Mouse (Mus musculus): Measurements from ENCODE around the gene Fam83g. TPM values are rescaled to one million over a fixed set of nuclear protein-coding genes. Genes with fewer than 3 reads are reported as not detected.
A peak's percentile ranks its signal among the peaks of the same experiment; 100 is the strongest.

Fam83g gene
- polyA plus RNA-seq, 1 experiment from 2014 or later, result 3.2 TPM

GRCm38 (mm10) chr11:61675332-61675731, 8.6 kb upstream of the Fam83g start:
- Histone ChIP-seq H3K9ac (replicated peaks; ENCODE audit: low read depth, low read length) (no peak overlapping the region), H3K4me2 (replicated peaks; ENCODE audit: low read depth, low read length) (no peak overlapping the region), H3K9me3 (ENCODE audit: control insufficient read depth, low read depth, low read length) (no peaks in the 10 kb centered on the region), H3K4me3 (ENCODE audit: low read depth, low read length) (no peak overlapping the region), H3K27me3 (ENCODE audit: control insufficient read depth, insufficient read depth, low read length) (no peaks in the 10 kb centered on the region), H3K36me3 (ENCODE audit: control insufficient read depth, insufficient read depth, low read length) (no peaks in the 10 kb centered on the region), H3K27ac (ENCODE audit: low read length) (no peak overlapping the region), H3K4me1 (ENCODE audit: control insufficient read depth, insufficient read depth, low read length) (peaks cover 9% of the 10 kb centered on the region)
- WGBS, result 34% methylated on average over 2 of the region's 2 CpGs
- no peak; the same call in 1 of the 2 replicates for ATAC-seq (ENCODE audit: insufficient number of reproducible peaks, insufficient read depth, low FRiP score, low read depth)

- H3K9ac ChIP-seq (replicated peaks; ENCODE audit: low read depth, low read length), result no peak overlapping the region
- H3K27ac ChIP-seq (ENCODE audit: low read length), result no peak overlapping the region
- no peak overlapping the region for H3K4me2 ChIP-seq (replicated peaks; ENCODE audit: low read depth, low read length)
Observed at GRCm38 (mm10) chr11:61676216-61676854, 7.6 kb upstream of the Fam83g start.

GRCm38 (mm10) chr11:61677709-61678108, 6.2 kb upstream of the Fam83g start:
- WGBS, result 86% methylated on average over 4 of the region's 4 CpGs
- Histone ChIP-seq H3K27me3 (ENCODE audit: control insufficient read depth, insufficient read depth, low read length) (no peaks in the 10 kb centered on the region), H3K9ac (replicated peaks; ENCODE audit: low read depth, low read length) (no peak overlapping the region), H3K27ac (ENCODE audit: low read length) (no peak overlapping the region), H3K9me3 (ENCODE audit: control insufficient read depth, low read depth, low read length) (no peaks in the 10 kb centered on the region), H3K4me1 (ENCODE audit: control insufficient read depth, insufficient read depth, low read length) (peaks cover 5% of the 10 kb centered on the region), H3K4me2 (replicated peaks; ENCODE audit: low read depth, low read length) (no peak overlapping the region), H3K36me3 (ENCODE audit: control insufficient read depth, insufficient read depth, low read length) (no peaks in the 10 kb centered on the region), H3K4me3 (ENCODE audit: low read depth, low read length) (no peak overlapping the region)
- no peak for ATAC-seq (ENCODE audit: insufficient number of reproducible peaks, insufficient read depth, low FRiP score, low read depth)

More at GRCm38 (mm10) chr11:61676216-61676854, 7.6 kb upstream of the Fam83g start:
- H3K4me3 ChIP-seq (ENCODE audit: low read depth, low read length), result no peak overlapping the region
- no peak for ATAC-seq (ENCODE audit: insufficient number of reproducible peaks, insufficient read depth, low FRiP score, low read depth)
- H3K9me3 ChIP-seq (ENCODE audit: control insufficient read depth, low read depth, low read length), result no peaks in the 10 kb centered on the region
- H3K36me3 ChIP-seq (ENCODE audit: control insufficient read depth, insufficient read depth, low read length), result no peaks in the 10 kb centered on the region
- H3K27me3 ChIP-seq (ENCODE audit: control insufficient read depth, insufficient read depth, low read length), result no peaks in the 10 kb centered on the region
- 62% methylated on average over 7 of the region's 7 CpGs for WGBS
- peaks cover 9% of the 10 kb centered on the region for H3K4me1 ChIP-seq (ENCODE audit: control insufficient read depth, insufficient read depth, low read length)

GRCm38 (mm10) chr11:61679091-61679866, 4.6 kb upstream of the Fam83g start:
- Histone ChIP-seq H3K9ac (replicated peaks; ENCODE audit: low read depth, low read length) (no peak overlapping the region), H3K4me2 (replicated peaks; ENCODE audit: low read depth, low read length) (no peak overlapping the region), H3K27ac (ENCODE audit: low read length) (no peak overlapping the region), H3K36me3 (ENCODE audit: control insufficient read depth, insufficient read depth, low read length) (no peaks in the 10 kb centered on the region), H3K9me3 (ENCODE audit: control insufficient read depth, low read depth, low read length) (no peaks in the 10 kb centered on the region), H3K27me3 (ENCODE audit: control insufficient read depth, insufficient read depth, low read length) (0 out of 2 replicates have a peak, but pooled peaks cover 7% of the 10 kb centered on the region), H3K4me3 (ENCODE audit: low read depth, low read length) (no peak overlapping the region), H3K4me1 (ENCODE audit: control insufficient read depth, insufficient read depth, low read length) (peaks cover 12% of the 10 kb centered on the region)
- ATAC-seq (ENCODE audit: insufficient number of reproducible peaks, insufficient read depth, low FRiP score, low read depth), result no peak
- WGBS, result 44% methylated on average over 4 of the region's 4 CpGs

GRCm38 (mm10) chr11:61685119-61685725, 1.3 kb downstream of the Fam83g start:
- Histone ChIP-seq H3K36me3 (ENCODE audit: control insufficient read depth, insufficient read depth, low read length) (no peaks in the 10 kb centered on the region), H3K9ac (replicated peaks; ENCODE audit: low read depth, low read length) (no peak overlapping the region), H3K4me3 (ENCODE audit: low read depth, low read length) (peak overlapping the region; percentile 41; the same call in 1 of the 2 replicates), H3K9me3 (ENCODE audit: control insufficient read depth, low read depth, low read length) (no peaks in the 10 kb centered on the region), H3K27me3 (ENCODE audit: control insufficient read depth, insufficient read depth, low read length) (peaks cover 12% of the 10 kb centered on the region; the same call in 1 of the 2 replicates), H3K4me2 (replicated peaks; ENCODE audit: low read depth, low read length) (peak overlapping the region; percentile 61), H3K4me1 (ENCODE audit: control insufficient read depth, insufficient read depth, low read length) (peaks cover 9% of the 10 kb centered on the region; the same call in 1 of the 2 replicates), H3K27ac (ENCODE audit: low read length) (no peak overlapping the region)
- ATAC-seq (ENCODE audit: insufficient number of reproducible peaks, insufficient read depth, low FRiP score, low read depth), result no peak
- WGBS, result 66% methylated on average over 8 of the region's 8 CpGs

- H3K27me3 ChIP-seq (ENCODE audit: control insufficient read depth, insufficient read depth, low read length), result peaks cover 12% of the 10 kb centered on the region; the same call in 1 of the 2 replicates
- no peak overlapping the region for H3K4me2 ChIP-seq (replicated peaks; ENCODE audit: low read depth, low read length)
- no peaks in the 10 kb centered on the region for H3K9me3 ChIP-seq (ENCODE audit: control insufficient read depth, low read depth, low read length)
- H3K9ac ChIP-seq (replicated peaks; ENCODE audit: low read depth, low read length), result no peak overlapping the region
- H3K4me3 ChIP-seq (ENCODE audit: low read depth, low read length), result no peak overlapping the region
- ATAC-seq (ENCODE audit: insufficient number of reproducible peaks, insufficient read depth, low FRiP score, low read depth), result no peak; the same call in 1 of the 2 replicates
- no peak overlapping the region for H3K27ac ChIP-seq (ENCODE audit: low read length)
- 40% methylated on average over 2 of the region's 2 CpGs for WGBS
- peaks cover 9% of the 10 kb centered on the region; the same call in 1 of the 2 replicates for H3K4me1 ChIP-seq (ENCODE audit: control insufficient read depth, insufficient read depth, low read length)
- no peaks in the 10 kb centered on the region for H3K36me3 ChIP-seq (ENCODE audit: control insufficient read depth, insufficient read depth, low read length)
Observed at GRCm38 (mm10) chr11:61686141-61686540, 2.2 kb downstream of the Fam83g start.

- Histone ChIP-seq H3K9ac (replicated peaks; ENCODE audit: low read depth, low read length) (no peak overlapping the region), H3K4me2 (replicated peaks; ENCODE audit: low read depth, low read length) (no peak overlapping the region)
Observed at GRCm38 (mm10) chr11:61686906-61687453, 3.1 kb downstream of the Fam83g start.

GRCm38 (mm10) chr11:61687595-61687994, 3.7 kb downstream of the Fam83g start:
- Histone ChIP-seq H3K9me3 (ENCODE audit: control insufficient read depth, low read depth, low read length) (no peaks in the 10 kb centered on the region), H3K4me2 (replicated peaks; ENCODE audit: low read depth, low read length) (no peak overlapping the region), H3K4me1 (ENCODE audit: control insufficient read depth, insufficient read depth, low read length) (peaks cover 9% of the 10 kb centered on the region; the same call in 1 of the 2 replicates), H3K27ac (ENCODE audit: low read length) (no peak overlapping the region), H3K36me3 (ENCODE audit: control insufficient read depth, insufficient read depth, low read length) (no peaks in the 10 kb centered on the region), H3K27me3 (ENCODE audit: control insufficient read depth, insufficient read depth, low read length) (peaks cover 12% of the 10 kb centered on the region; the same call in 1 of the 2 replicates), H3K9ac (replicated peaks; ENCODE audit: low read depth, low read length) (no peak overlapping the region), H3K4me3 (ENCODE audit: low read depth, low read length) (no peak overlapping the region)
- WGBS, result 37% methylated on average over 2 of the region's 2 CpGs
- no peak for ATAC-seq (ENCODE audit: insufficient number of reproducible peaks, insufficient read depth, low FRiP score, low read depth)

More at GRCm38 (mm10) chr11:61686906-61687453, 3.1 kb downstream of the Fam83g start:
- Histone ChIP-seq H3K27me3 (ENCODE audit: control insufficient read depth, insufficient read depth, low read length) (peaks cover 12% of the 10 kb centered on the region; the same call in 1 of the 2 replicates), H3K9me3 (ENCODE audit: control insufficient read depth, low read depth, low read length) (no peaks in the 10 kb centered on the region), H3K4me3 (ENCODE audit: low read depth, low read length) (no peak overlapping the region), H3K4me1 (ENCODE audit: control insufficient read depth, insufficient read depth, low read length) (peaks cover 9% of the 10 kb centered on the region; the same call in 1 of the 2 replicates), H3K36me3 (ENCODE audit: control insufficient read depth, insufficient read depth, low read length) (no peaks in the 10 kb centered on the region), H3K27ac (ENCODE audit: low read length) (no peak overlapping the region)
- WGBS, result 55% methylated on average over 10 of the region's 10 CpGs
- ATAC-seq (ENCODE audit: insufficient number of reproducible peaks, insufficient read depth, low FRiP score, low read depth), result no peak
